Mouse (Mus musculus) limb, embryonic 10.5 days (tissue): ENCODE results near the gene Ccdc113. TPM values are rescaled to one million over a fixed set of nuclear protein-coding genes. Genes with fewer than 3 reads are reported as not detected.

Source experiments
- DNase-seq: peaks from one replicate; pipeline ENCODE4 v3.0.0-alpha.2; 2017; ENCODE audit warnings: low spot score
- H3K27ac ChIP-seq: fragments of 300-500 bp; sonication (generic); 2 replicates; pipeline ENCODE4 v1.5.1; 2016; ENCODE audit warnings: mild to moderate bottlenecking
- H3K27me3 ChIP-seq: fragments of 300-500 bp; sonication (generic); 2 replicates; pipeline ENCODE4 v1.6.1; 2016; ENCODE audit warnings: low read depth, mild to moderate bottlenecking; ENCODE audit not compliant: poor library complexity, severe bottlenecking
- H3K36me3 ChIP-seq: fragments of 300-500 bp; sonication (generic); 2 replicates; pipeline ENCODE4 v1.6.1; 2016; ENCODE audit warnings: mild to moderate bottlenecking, moderate library complexity
- H3K4me1 ChIP-seq: fragments of 300-500 bp; sonication (generic); 2 replicates; pipeline ENCODE4 v1.6.1; 2016
- H3K4me3 ChIP-seq: fragments of 300-500 bp; sonication (generic); 2 replicates; pipeline ENCODE4 v1.5.1; 2016; ENCODE audit warnings: mild to moderate bottlenecking, moderate library complexity
- H3K9me3 ChIP-seq: fragments of 300-500 bp; sonication (generic); replicated peaks from 2 replicates; pipeline ENCODE4 v1.6.1; 2016; ENCODE audit warnings: mild to moderate bottlenecking
- WGBS: fragments of 180-500 bp; shearing (Covaris S2); methylation state at CpG from one replicate; pipeline ENCODE4 v1.1.7; 2016; 5-methylcytosine and 5-hydroxymethylcytosine counted together
- polyA plus RNA-seq: library from polyadenylated mRNA; unstranded; fragments of >200 nt; fragmentation: Nextera tagmentation; extraction: Ambion mirVana; gene quantifications from 2 replicates; pipeline ENCODE4 v1.2.1, GENCODE M21; 2016

Ccdc113 gene
- polyA plus RNA-seq, 1 experiment from 2014 or later, result not detected

DNA sequence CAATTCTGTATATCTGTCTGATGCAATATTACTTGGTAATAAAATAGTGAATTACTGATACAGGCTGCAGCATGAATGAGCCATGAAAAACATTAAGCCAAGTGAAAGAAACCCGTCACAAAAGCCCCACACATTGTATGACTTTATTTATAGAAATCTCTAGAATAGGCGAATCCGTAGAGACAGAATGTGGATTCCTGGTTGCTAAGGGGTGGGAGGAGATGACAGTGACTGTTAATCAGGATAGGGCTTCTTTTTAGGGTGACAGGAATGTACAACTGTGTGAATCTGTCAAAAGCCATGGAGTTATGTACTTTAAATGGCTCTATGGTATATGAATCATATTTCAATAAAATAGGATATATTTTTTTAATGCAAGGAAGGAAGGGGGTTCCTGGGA lies 28.3 kb upstream of the Ccdc113 start:
- no peak overlapping the region for H3K27ac ChIP-seq
- no peaks in the 10 kb centered on the region for H3K27me3 ChIP-seq
- 92% methylated on average over 3 of the region's 3 CpGs for WGBS
- H3K4me1 ChIP-seq, result no peaks in the 10 kb centered on the region
- no peaks in the 10 kb centered on the region for H3K36me3 ChIP-seq
- H3K9me3 ChIP-seq, result no peaks in the 10 kb centered on the region
- no peak overlapping the region for H3K4me3 ChIP-seq
- DNase-seq, result no peak

DNA sequence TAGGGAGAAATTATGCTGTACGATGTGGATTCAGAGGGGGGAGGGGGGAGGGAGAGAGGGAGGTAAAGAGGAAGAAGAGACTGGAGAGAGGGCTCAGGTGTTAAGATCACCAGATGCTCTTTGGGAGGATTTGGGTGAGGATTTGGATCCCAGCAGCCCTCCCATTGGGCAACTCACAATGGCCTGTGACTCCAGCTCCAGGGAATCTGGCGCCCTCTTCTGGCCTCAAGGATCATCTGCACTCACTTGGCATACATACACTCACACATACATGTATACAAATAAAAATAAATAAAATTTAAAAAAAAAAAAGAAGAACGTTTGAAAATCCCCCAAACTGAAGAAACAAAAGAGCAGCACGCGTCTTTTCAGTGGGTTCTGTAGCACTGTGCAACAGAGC lies 27.6 kb upstream of the Ccdc113 start:
- DNase-seq, result no peak
- Histone ChIP-seq H3K4me3 (no peak overlapping the region), H3K27me3 (no peaks in the 10 kb centered on the region), H3K9me3 (no peaks in the 10 kb centered on the region), H3K36me3 (no peaks in the 10 kb centered on the region), H3K27ac (no peak overlapping the region), H3K4me1 (no peaks in the 10 kb centered on the region)
- 76% methylated on average over 5 of the region's 5 CpGs for WGBS

DNA sequence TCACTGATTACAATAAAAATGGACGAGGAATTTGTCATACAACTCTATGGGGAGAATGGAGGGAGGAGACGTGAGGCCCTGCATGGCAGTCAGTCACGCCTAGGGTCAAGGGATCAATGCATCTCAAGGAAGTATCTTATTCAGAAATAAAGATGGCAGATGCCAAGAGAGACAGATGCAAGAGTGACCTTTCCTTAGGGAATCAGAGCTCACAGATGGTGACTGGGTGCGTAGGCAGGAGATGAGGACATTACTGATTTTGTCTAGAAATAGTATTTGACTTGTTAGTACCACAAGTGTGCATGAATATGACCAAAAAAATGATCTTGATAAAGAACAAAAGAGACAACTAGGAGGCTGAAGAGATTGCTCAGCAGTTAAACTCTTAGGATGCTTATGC lies 21.6 kb upstream of the Ccdc113 start:
- Histone ChIP-seq H3K27me3 (no peaks in the 10 kb centered on the region), H3K36me3 (no peaks in the 10 kb centered on the region), H3K27ac (no peak overlapping the region), H3K4me1 (no peaks in the 10 kb centered on the region), H3K9me3 (no peaks in the 10 kb centered on the region), H3K4me3 (no peak overlapping the region)
- 83% methylated on average over 4 of the region's 4 CpGs for WGBS
- no peak for DNase-seq

DNA sequence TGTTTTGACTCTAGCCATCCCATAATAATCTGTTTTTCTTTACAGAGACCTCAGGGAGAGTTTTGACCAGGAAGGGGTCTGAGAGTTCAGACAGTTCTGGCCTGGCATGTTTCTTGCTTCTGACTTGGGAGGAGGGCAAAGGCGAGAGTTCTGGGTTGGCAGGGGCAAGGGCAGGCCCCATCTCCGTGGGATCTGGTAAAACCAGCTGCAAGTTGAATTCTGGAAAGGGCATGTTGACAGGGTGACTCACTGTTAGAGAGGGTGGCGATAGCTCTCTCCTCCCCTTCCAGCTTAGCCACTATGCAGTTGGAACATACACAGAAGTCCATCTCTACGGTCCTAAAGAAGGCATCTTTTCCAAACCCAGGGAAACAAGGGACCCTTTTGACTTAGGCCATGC lies 20.7 kb upstream of the Ccdc113 start:
- no peaks in the 10 kb centered on the region for H3K9me3 ChIP-seq

DNA sequence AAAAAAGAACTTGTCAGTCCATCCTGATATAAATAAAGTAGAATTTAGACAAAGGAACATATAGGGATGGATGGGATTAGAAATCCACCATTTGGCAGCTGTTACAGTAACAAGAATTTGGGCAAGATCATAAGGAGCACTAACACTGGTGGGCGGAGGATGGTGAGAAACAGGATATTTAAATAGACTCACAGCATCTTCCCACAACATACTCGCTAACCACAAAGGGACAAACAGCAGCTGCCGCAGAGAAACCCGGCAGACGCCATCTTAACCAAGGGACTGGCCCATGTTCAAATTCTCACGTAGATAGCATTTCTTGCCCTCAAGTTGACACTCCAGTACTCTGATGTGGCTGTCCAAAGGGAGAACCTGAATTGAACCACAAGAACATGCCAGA lies 17.0 kb upstream of the Ccdc113 start:
- no peaks in the 10 kb centered on the region for H3K4me1 ChIP-seq
- no peak overlapping the region for H3K27ac ChIP-seq
- DNase-seq, result no peak
- no peak overlapping the region for H3K4me3 ChIP-seq
- 94% methylated on average over 6 of the region's 6 CpGs for WGBS
- no peaks in the 10 kb centered on the region for H3K36me3 ChIP-seq
- no peaks in the 10 kb centered on the region for H3K9me3 ChIP-seq
- no peaks in the 10 kb centered on the region for H3K27me3 ChIP-seq

More for the DNA sequence above, 20.7 kb upstream of the Ccdc113 start:
- 82% methylated on average over 4 of the region's 4 CpGs for WGBS
- Histone ChIP-seq H3K4me3 (no peak overlapping the region), H3K4me1 (no peaks in the 10 kb centered on the region), H3K36me3 (no peaks in the 10 kb centered on the region), H3K27ac (no peak overlapping the region), H3K27me3 (no peaks in the 10 kb centered on the region)
- no peak for DNase-seq

DNA sequence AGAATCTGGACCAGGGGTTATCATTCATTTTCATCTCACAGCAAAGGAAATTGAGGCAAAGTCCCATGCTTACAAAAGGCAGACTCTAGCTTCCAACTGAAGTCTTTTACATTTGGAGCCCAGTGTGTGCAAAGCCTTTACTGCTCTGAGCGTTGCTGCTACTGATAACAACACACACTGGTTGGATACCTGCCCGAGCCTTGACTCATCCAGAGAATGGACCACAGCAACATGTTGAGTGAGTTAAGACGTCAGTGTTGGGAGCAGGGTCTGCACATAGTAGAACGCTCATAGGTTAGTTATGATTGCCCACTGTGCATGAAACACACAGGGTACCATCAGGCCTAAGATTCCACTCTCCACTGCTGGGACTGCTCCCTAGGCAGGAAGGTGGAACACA lies 9.9 kb upstream of the Ccdc113 start:
- 95% methylated on average over 4 of the region's 4 CpGs for WGBS
- Histone ChIP-seq H3K27ac (no peak overlapping the region), H3K27me3 (no peaks in the 10 kb centered on the region), H3K36me3 (no peaks in the 10 kb centered on the region), H3K4me1 (no peaks in the 10 kb centered on the region), H3K4me3 (no peak overlapping the region), H3K9me3 (no peaks in the 10 kb centered on the region)
- no peak for DNase-seq

DNA sequence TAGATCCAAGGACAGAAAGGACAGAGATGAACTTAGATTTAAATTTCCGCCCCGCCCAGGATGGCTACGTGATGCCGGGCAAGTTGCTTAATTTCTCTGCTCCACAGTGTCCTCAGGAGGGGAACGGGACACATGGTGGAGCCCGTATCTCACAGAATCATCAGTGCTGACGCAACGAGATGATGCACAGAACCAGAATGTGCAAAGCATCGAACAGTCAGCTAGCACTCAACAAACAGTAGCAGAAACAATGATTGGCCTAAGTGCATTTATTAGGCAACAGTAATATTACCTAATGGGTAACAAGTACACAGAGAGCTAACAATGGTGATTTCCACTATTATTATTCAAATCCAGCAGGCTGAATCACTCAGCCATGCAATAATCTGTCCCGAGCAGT lies 5.7 kb upstream of the Ccdc113 start:
- DNase-seq, result no peak
- Histone ChIP-seq H3K9me3 (no peaks in the 10 kb centered on the region), H3K4me3 (no peak overlapping the region), H3K36me3 (no peaks in the 10 kb centered on the region), H3K27me3 (no peaks in the 10 kb centered on the region), H3K27ac (no peak overlapping the region), H3K4me1 (no peaks in the 10 kb centered on the region)
- 89% methylated on average over 10 of the region's 10 CpGs for WGBS

DNA sequence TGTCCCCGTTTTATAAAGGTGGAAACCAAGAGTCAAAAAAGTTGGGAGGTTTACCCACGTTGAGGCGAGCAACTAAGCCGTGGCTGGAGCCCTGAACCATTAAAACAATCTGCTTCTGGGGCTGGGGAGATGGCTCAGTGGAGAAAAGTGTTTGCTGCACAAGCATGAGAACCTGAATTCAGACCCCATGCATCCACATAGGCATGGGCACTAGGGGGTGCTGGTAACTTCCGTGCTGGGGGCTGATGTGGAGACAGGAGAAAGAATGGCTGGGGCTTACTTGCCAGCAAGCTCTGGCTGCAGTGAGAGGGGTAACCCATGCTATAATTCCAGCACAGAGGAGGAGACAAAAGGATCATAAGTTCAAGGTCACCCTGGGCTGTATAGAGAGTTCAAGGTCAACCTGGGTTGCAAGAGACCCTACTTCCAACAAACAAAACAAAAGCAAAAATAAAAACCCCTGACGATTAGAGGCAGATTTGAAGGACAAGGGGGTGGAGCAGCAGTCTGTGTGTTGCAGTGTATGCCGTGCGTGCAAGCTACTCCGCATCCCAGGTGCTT lies 5.1 kb upstream of the Ccdc113 start:
- Histone ChIP-seq H3K27ac (no peak overlapping the region), H3K4me1 (0 out of 2 replicates have a peak, but pooled peaks cover 2% of the 10 kb centered on the region), H3K4me3 (no peak overlapping the region), H3K36me3 (no peaks in the 10 kb centered on the region), H3K27me3 (no peaks in the 10 kb centered on the region), H3K9me3 (no peaks in the 10 kb centered on the region)
- no peak for DNase-seq
- 71% methylated on average over 9 of the region's 9 CpGs for WGBS

DNA sequence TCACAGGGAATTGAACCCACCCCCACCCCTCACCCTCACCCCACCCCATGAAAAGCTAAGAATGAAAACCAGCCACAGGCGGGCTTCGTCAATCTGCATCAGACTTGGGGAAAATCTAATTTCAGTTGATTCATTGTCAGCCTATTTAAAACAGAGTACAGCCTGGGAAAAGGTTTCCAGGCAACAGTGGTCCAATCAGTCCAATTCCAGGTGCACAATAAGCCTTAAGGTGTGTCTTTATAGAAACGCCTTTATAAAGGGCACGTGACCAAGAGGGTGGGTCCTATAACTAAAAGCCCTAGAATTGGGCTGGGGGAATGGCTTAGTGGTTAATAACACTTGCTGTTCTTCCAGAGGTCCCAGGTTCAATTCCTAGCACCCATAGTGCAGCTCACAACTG lies 1.7 kb upstream of the Ccdc113 start:
- Histone ChIP-seq H3K4me3 (no peak overlapping the region), H3K9me3 (no peaks in the 10 kb centered on the region), H3K4me1 (peaks cover 6% of the 10 kb centered on the region; the same call in 1 of the 2 replicates), H3K27ac (no peak overlapping the region), H3K36me3 (no peaks in the 10 kb centered on the region), H3K27me3 (no peaks in the 10 kb centered on the region)
- 72% methylated on average over 4 of the region's 4 CpGs for WGBS
- no peak for DNase-seq

DNA sequence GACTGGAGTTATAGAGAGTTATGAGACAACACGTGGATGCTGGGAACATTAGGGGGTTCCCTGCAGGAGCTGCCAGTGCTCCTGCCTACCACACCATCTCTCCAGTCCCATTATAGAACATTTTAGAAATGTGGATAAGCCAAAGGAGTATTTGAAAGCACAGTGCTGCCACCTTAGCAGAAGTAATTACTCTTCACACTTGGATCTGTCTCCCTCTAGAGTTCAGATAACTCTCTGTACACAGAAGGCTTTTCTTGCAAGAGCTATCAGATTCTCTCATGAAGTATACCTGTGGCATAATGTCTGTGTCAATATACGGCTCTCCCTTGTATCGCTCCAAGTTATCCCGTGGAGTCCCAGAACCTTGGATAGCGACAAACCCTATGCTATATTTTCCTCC lies 5.6 kb downstream of the Ccdc113 start:
- H3K9me3 ChIP-seq, result no peaks in the 10 kb centered on the region
- no peaks in the 10 kb centered on the region for H3K4me1 ChIP-seq
- no peaks in the 10 kb centered on the region for H3K27me3 ChIP-seq
- no peak for DNase-seq
- H3K4me3 ChIP-seq, result no peak overlapping the region
- no peaks in the 10 kb centered on the region for H3K36me3 ChIP-seq
- H3K27ac ChIP-seq, result no peak overlapping the region
- 84% methylated on average over 5 of the region's 5 CpGs for WGBS

DNA sequence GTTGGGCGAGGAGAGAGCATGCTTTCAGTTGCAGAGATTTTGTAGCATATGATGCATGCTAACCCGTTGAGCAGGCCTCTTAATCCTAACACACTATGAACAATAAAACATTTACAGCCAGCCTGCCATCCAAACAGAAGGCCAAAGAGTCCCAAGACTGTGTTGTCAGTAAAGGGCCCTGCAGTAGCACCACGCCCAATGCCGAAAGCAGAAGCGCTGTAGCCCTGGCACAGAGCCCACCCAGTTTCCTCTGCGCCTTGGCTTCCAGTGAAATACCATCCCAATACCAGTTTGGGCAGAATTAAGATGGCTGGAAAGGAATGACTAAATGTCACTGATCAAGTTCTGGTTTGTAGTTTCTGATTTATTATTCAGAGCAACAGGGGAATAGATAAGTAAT lies 8.3 kb downstream of the Ccdc113 start:
- Histone ChIP-seq H3K4me1 (no peaks in the 10 kb centered on the region), H3K4me3 (no peak overlapping the region), H3K27me3 (no peaks in the 10 kb centered on the region), H3K27ac (no peak overlapping the region), H3K9me3 (no peaks in the 10 kb centered on the region), H3K36me3 (no peaks in the 10 kb centered on the region)
- no peak for DNase-seq
- WGBS, result 91% methylated on average over 6 of the region's 6 CpGs

DNA sequence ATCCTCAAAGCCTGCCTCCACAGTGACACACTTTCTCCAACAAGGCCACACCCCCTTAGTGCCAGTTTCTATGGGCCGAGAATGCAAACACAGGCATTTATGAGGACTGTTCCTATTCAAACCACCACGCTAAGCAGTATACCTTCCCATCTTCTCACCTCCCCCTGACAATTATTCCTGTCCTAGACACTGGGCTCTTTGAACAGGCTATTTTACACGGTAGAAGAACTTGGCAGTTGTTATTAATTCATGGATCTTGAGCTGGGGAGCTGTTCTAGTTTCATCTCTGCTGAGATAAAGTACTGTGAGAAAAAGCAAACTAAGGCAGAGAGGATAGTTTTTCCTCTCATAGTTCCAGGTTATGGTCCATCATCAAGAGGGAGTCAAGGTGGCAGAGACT lies 9.2 kb downstream of the Ccdc113 start:
- H3K36me3 ChIP-seq, result no peaks in the 10 kb centered on the region
- H3K9me3 ChIP-seq, result no peaks in the 10 kb centered on the region
- no peak overlapping the region for H3K4me3 ChIP-seq
- DNase-seq, result no peak
- 88% methylated on average over 3 of the region's 3 CpGs for WGBS
- H3K27me3 ChIP-seq, result no peaks in the 10 kb centered on the region
- no peak overlapping the region for H3K27ac ChIP-seq
- peaks cover 6% of the 10 kb centered on the region for H3K4me1 ChIP-seq

DNA sequence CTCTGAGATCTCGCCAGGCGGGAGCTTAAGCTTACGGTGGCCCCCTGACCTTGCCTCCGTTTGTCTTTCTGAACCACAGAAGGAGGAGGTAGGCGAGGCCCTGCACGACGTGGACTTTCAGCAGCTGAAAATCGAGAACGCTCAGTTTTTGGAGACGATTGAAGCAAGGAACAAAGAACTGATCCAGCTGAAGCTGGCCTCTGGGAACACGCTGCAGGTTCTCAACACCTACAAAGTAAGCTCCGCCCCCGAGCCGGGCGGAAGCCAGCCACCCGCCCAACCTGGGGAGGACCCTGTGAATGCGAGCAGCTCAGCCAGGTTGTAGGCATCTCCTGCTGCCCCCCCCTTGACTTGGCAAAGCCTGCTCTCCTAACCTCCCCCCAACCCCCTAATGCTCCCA lies 11.9 kb downstream of the Ccdc113 start:
- no peaks in the 10 kb centered on the region for H3K36me3 ChIP-seq
- no peaks in the 10 kb centered on the region for H3K27me3 ChIP-seq
- no peak overlapping the region for H3K27ac ChIP-seq
- 76% methylated on average over 17 of the region's 17 CpGs for WGBS
- DNase-seq, result no peak
- H3K9me3 ChIP-seq, result no peaks in the 10 kb centered on the region
- H3K4me3 ChIP-seq, result no peak overlapping the region
- H3K4me1 ChIP-seq, result peaks cover 7% of the 10 kb centered on the region

DNA sequence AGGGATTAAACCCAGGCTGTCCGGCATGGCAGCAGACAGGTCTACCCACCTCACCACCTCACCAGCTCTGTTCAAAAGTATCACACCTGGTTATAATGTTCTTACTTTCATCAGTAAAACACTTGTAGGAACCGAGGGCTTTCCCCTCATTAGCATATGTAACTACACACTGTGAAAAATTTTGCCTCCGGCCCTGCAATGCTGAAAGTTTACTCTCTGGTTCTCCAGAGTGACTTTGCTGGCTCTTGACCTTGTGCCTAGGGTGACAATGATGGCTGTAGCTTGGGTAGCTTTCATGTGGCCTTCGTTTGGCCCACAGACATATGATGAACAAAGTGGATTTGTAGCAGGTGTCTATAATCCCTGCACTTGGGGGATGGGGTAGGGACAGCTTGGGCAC lies 13.1 kb downstream of the Ccdc113 start:
- Histone ChIP-seq H3K36me3 (no peaks in the 10 kb centered on the region), H3K9me3 (no peaks in the 10 kb centered on the region), H3K27ac (no peak overlapping the region), H3K27me3 (no peaks in the 10 kb centered on the region), H3K4me3 (no peak overlapping the region), H3K4me1 (peaks cover 7% of the 10 kb centered on the region)
- 87% methylated on average over 4 of the region's 4 CpGs for WGBS
- DNase-seq, result no peak
